Mouse (Mus musculus): ENCODE data around the gene 9330161L09Rik.

The 9330161L09Rik gene

GRCm38 (mm10) chr12:103389348-103389727, 18.3 kb downstream of the 9330161L09Rik start:
- DNase-seq (ENCODE audit: extremely low spot score, low spot score): no peak

- peak; percentile 94 for DNase-seq (ENCODE audit: extremely low spot score, low spot score)
These were observed 18.9 kb downstream of the 9330161L09Rik start, which contains the start of gene Otub2 for GRCm38 (mm10) chr12:103388505-103389347. Gene Otub2 (plus strand): TSS chr12:103388682.

DNA sequence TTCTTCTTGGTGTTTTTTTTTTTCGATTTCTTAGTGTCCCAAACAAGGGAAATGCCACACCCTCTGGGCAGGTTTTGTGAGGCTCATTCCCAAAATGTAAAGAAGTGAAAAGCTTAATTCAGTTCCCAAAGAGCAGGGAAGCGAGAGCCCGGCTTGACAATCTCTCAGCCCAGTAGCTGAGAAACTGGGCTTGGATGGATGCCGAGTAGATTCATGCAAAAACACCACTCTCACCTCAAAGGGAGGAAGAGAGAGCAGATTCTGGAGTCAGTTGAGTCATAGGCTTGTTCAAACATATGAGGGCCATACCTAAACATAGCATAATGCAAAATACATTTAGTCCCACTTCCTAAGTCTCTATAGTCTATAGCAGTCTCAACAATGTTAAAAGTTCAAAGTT, 27.4 kb downstream of the 9330161L09Rik start:
- no peak for DNase-seq (ENCODE audit: extremely low spot score, low spot score)

- DNase-seq (ENCODE audit: extremely low spot score, low spot score): no peak
These were observed 30.8 kb downstream of the 9330161L09Rik start for GRCm38 (mm10) chr12:103376774-103377173.

- DNase-seq (ENCODE audit: extremely low spot score, low spot score): no peak
These were observed 31.5 kb downstream of the 9330161L09Rik start for GRCm38 (mm10) chr12:103376124-103376523.

DNA sequence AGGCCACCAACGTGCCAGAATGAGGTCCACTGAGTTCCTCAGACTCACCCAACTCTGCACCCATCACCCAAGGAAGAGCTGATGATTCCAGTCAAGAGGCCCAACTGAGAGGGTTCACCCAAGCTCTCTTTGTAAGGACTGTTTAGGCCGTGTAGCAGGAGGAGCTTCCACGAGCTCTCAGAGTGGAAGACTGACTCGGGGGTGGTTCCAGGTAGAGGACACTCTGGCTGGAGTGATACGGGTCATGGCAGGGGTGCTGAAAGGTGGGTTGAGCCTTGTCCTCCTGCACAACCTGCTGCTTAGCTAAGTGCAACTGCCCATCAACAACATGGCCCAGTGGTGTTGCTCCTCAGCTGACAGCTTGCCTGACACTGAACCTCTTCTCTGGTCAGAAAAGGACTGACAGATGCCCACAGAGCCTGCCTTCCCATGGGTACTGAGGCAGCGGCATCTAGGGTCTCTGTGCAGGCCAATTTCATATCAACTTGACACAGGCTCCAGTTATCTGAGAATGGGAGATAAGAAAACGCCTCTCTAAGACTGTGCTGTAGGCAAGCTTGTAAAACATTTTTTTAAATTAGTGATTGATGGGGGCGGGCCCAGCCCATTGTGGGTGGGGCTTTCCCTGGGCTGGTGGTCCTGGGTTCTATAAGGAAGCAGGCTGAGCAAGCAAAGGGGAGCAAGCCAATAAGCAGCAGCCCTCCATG, 33.9 kb downstream of the 9330161L09Rik start:
- DNase-seq (ENCODE audit: extremely low spot score, low spot score): no peak

- DNase-seq (ENCODE audit: extremely low spot score, low spot score): peak; percentile 61
These were observed 35.9 kb downstream of the 9330161L09Rik start for GRCm38 (mm10) chr12:103371711-103372110.

DNA sequence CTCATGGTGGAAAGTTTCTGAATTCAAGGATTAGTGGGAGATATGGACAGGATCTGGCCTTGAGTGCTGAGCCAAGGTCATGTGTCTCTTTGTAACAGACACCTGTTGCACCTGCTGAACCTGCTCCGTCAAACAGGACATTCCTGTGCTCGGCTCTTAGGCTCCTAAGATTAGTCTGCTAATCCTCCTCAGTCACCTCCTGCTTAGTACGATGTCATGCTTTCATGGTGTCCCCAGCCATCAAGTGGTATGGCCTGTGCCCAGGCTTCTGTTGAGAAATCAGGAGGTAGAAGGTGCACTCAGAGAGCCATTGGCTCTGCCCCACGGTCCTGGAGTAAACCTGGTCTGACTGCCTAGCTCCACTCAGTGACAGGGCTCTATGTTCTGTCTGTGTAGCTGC, 36.8 kb downstream of the 9330161L09Rik start:
- no peak for DNase-seq (ENCODE audit: extremely low spot score, low spot score)

- DNase-seq (ENCODE audit: extremely low spot score, low spot score): no peak
These were observed 38.8 kb downstream of the 9330161L09Rik start for GRCm38 (mm10) chr12:103368777-103369176.

GRCm38 (mm10) chr12:103368326-103368669, 39.3 kb downstream of the 9330161L09Rik start:
- no peak for DNase-seq (ENCODE audit: extremely low spot score, low spot score)

DNA sequence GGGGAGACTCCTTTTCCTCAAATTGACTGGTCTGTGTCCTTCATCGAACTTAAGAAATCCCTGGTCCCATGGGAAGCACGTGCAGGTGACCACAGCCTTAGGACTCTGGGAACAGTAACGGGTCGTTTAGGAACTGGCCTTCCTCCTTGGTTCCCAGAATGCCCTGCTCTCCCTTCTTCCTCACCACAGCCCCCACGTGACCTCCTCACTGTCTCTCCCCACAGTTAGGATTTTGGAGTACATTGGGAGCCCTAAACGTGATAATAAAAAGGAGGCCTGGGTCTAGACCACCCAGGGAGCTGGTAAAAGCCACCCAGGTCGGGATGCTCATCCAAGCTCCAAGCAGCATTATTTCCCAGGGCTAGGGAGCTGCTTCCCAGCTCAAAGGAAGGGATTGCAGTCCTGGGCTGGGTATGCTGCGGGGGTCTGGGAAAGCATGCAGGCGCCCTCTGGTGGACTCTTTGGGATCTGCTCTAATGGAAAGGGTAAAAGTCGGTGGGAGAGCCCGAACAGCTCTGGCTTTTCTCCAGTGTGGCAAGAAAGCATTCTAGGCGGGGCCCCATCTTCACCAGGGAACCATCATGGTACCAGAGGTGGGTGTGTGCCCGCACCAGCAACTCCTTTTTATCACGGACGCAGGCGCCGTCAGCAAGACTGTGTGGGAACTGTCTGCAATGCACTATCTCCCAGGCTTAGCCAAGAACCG, 39.8 kb downstream of the 9330161L09Rik start:
- peak; percentile 88 for DNase-seq (ENCODE audit: extremely low spot score, low spot score)

DNA sequence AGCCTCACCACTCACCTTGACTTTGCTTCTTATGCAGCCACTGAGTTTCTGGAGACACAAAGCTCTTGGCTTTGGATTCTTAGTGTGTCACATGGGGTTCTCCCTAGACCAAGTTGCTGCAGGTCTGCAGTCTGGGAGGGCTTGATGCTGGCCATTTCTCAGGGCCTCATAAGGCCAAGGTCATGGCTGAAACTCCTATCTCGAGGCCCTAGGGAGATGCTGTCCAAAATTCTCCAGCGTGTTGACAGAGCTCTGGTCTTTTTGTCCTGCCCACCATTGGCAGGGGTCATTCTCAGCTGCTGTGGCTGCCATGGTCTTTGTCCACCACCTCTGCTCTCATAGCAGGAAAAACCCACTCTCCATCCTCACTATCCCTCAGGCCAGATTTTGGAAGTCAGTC, 40.4 kb downstream of the 9330161L09Rik start:
- DNase-seq (ENCODE audit: extremely low spot score, low spot score): no peak

DNA sequence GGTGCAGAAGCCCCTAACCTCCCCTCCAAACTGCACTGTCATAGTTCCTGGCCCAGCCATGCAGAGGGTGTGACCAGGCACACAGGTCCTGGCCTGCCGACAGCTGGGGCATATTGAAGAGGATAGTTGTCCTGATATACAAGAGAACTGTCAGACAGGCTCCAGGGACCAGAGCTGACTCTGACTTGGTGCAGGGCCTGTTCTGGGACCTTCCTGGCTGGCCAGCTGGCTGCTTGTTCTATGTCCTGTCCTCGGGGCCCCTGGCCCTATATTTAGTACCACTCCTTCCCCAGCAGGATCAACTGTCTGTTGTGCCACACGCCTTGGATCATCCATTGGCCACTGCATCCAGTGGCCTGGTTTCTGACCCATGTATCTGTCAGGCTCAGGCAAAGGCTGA, 45.3 kb downstream of the 9330161L09Rik start:
- no peak for DNase-seq (ENCODE audit: extremely low spot score, low spot score)

- no peak for DNase-seq (ENCODE audit: extremely low spot score, low spot score)
These were observed 45.9 kb downstream of the 9330161L09Rik start for GRCm38 (mm10) chr12:103361539-103362307.

- no peak for DNase-seq (ENCODE audit: extremely low spot score, low spot score)
These were observed 46.8 kb downstream of the 9330161L09Rik start for GRCm38 (mm10) chr12:103360812-103361211.

GRCm38 (mm10) chr12:103358951-103359801, 48.4 kb downstream of the 9330161L09Rik start:
- DNase-seq (ENCODE audit: extremely low spot score, low spot score): no peak

- DNase-seq (ENCODE audit: extremely low spot score, low spot score): no peak
These were observed 49.4 kb downstream of the 9330161L09Rik start for GRCm38 (mm10) chr12:103358216-103358615.
